Mouse (Mus musculus) heart, embryonic 10.5 days (tissue): ENCODE measurements at regions not wholly inside any gene's neighbourhood (a gene's known extent, or its start where the extent isn't known, plus 50 kb on each side); places are given as distances from the start of the nearest gene placed in this dataset.

Experiments used
- DNase-seq: peaks from one replicate; pipeline ENCODE4 v3.0.0-alpha.2; 2017; ENCODE audit warnings: low spot score
- H3K27ac ChIP-seq: fragments of 300-500 bp; sonication (generic); 2 replicates; pipeline ENCODE4 v1.5.1; 2016; ENCODE audit warnings: mild to moderate bottlenecking
- H3K27me3 ChIP-seq: fragments of 300-500 bp; sonication (generic); 2 replicates; pipeline ENCODE4 v1.6.1; 2016; ENCODE audit warnings: mild to moderate bottlenecking; ENCODE audit not compliant: poor library complexity, insufficient read depth, severe bottlenecking
- H3K36me3 ChIP-seq: fragments of 300-500 bp; sonication (generic); 2 replicates; pipeline ENCODE4 v1.6.1; 2016; ENCODE audit warnings: mild to moderate bottlenecking, moderate library complexity
- H3K4me1 ChIP-seq: fragments of 300-500 bp; sonication (generic); 2 replicates; pipeline ENCODE4 v1.6.1; 2016; ENCODE audit warnings: mild to moderate bottlenecking
- H3K4me3 ChIP-seq: fragments of 300-500 bp; sonication (generic); 2 replicates; pipeline ENCODE4 v1.5.1; 2016; ENCODE audit warnings: mild to moderate bottlenecking, moderate library complexity
- H3K9me3 ChIP-seq: fragments of 300-500 bp; sonication (generic); 2 replicates; pipeline ENCODE4 v1.6.1; 2016; ENCODE audit warnings: mild to moderate bottlenecking, moderate library complexity
- WGBS: fragments of 180-500 bp; shearing (Covaris S2); methylation state at CpG from one replicate; pipeline ENCODE4 v1.1.7; 2016; 5-methylcytosine and 5-hydroxymethylcytosine counted together

- Histone ChIP-seq H3K36me3 (no peaks in the 10 kb centered on the region), H3K4me3 (no peak overlapping the region), H3K27me3 (no peaks in the 10 kb centered on the region), H3K4me1 (no peaks in the 10 kb centered on the region), H3K9me3 (no peaks in the 10 kb centered on the region), H3K27ac (no peak overlapping the region)
- 100% methylated on average over 1 of the region's 1 CpGs for whole genome bisulfite sequencing
- peak; percentile 63 for DNase-seq
Observed at GRCm38 (mm10) chr13:34484831-34485230, 139.8 kb upstream of the Slc22a23 start.

DNA sequence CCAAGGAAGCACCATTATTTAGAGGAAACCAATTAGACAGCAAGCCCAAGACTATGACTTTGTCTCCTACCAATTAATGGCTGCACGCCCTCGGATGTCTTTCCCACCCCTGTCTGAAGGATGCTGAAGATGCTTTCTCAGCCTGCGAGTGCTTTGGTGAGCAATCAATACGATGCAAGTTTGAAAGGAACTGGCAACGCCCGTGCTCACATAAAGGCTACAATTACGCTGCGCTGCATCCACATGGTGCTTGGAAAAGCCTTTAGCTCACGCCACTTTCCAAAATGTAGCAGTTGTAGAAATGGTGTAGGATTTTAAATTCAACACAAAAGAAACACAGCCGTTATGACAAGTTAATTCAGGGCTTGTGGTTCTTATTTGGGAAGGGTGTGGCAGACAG, 136.5 kb upstream of the Slc22a23 start:
- Histone ChIP-seq H3K9me3 (no peaks in the 10 kb centered on the region), H3K27me3 (no peaks in the 10 kb centered on the region), H3K4me1 (no peaks in the 10 kb centered on the region), H3K36me3 (no peaks in the 10 kb centered on the region), H3K4me3 (no peak overlapping the region), H3K27ac (no peak overlapping the region)
- 90% methylated on average over 10 of the region's 10 CpGs for WGBS
- no peak for DNase-seq

- DNase-seq = no peak
- H3K27ac ChIP-seq = no peak overlapping the region
- H3K9me3 ChIP-seq = no peaks in the 10 kb centered on the region
- no peaks in the 10 kb centered on the region for H3K36me3 ChIP-seq
- H3K4me3 ChIP-seq = no peak overlapping the region
- H3K27me3 ChIP-seq = no peaks in the 10 kb centered on the region
- no peaks in the 10 kb centered on the region; the same call in 1 of the 2 replicates for H3K4me1 ChIP-seq
- WGBS = 61% methylated on average over 1 of the region's 1 CpGs
Observed at GRCm38 (mm10) chr13:34470410-34470809, 125.4 kb upstream of the Slc22a23 start.

- H3K9me3 ChIP-seq = no peaks in the 10 kb centered on the region
- H3K4me1 ChIP-seq = no peaks in the 10 kb centered on the region; the same call in 1 of the 2 replicates
- WGBS = 86% methylated on average over 5 of the region's 5 CpGs
- H3K27me3 ChIP-seq = no peaks in the 10 kb centered on the region
- H3K4me3 ChIP-seq = no peak overlapping the region
- no peak for DNase-seq
- no peaks in the 10 kb centered on the region for H3K36me3 ChIP-seq
- no peak overlapping the region for H3K27ac ChIP-seq
Observed at GRCm38 (mm10) chr13:34469568-34469967, 124.6 kb upstream of the Slc22a23 start.

DNA sequence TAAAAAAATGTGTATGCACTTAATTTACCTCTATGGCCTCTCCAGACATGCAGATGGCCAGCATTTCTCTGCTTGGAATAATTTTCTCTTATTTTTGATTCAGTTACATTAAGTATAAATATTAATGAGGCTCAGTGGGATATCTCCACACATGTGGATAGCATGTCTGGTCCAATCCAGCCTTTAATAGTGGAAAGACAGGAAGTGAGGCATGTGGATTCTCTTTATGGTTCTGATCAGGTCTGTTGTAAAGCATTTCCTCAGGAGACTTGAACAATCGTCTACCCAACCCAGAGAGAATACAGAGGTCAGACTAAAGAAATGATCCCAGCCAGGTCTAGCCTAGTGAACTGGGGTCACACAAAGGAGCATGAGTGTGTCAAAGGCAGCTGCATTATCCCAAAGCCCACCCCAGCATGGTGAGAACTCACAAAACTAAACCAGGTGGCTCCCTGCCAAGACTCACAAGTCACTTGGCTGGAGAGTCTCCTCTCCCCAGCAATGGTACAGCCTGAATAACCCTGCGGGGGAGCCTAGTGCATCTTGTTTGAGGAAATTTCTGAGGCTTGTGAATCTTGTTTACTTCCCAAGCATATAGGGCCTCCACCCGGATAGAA, 123.3 kb upstream of the Slc22a23 start:
- no peaks in the 10 kb centered on the region for H3K9me3 ChIP-seq
- no peak overlapping the region for H3K4me3 ChIP-seq
- 74% methylated on average over 3 of the region's 3 CpGs for WGBS
- DNase-seq = no peak
- H3K27ac ChIP-seq = no peak overlapping the region
- no peaks in the 10 kb centered on the region for H3K36me3 ChIP-seq
- H3K4me1 ChIP-seq = peaks cover 4% of the 10 kb centered on the region
- no peaks in the 10 kb centered on the region for H3K27me3 ChIP-seq

- no peaks in the 10 kb centered on the region for H3K27me3 ChIP-seq
- peak; percentile 61 for DNase-seq
- no peak overlapping the region for H3K27ac ChIP-seq
Observed at GRCm38 (mm10) chr13:34465862-34466430, 121.0 kb upstream of the Slc22a23 start.

GRCm38 (mm10) chr13:34465456-34465855, 120.5 kb upstream of the Slc22a23 start:
- H3K9me3 ChIP-seq = no peaks in the 10 kb centered on the region
- no peak overlapping the region for H3K27ac ChIP-seq
- WGBS = 77% methylated on average over 5 of the region's 5 CpGs
- peak; percentile 11 for DNase-seq
- peaks cover 26% of the 10 kb centered on the region for H3K4me1 ChIP-seq
- H3K27me3 ChIP-seq = no peaks in the 10 kb centered on the region
- H3K4me3 ChIP-seq = no peak overlapping the region
- no peaks in the 10 kb centered on the region for H3K36me3 ChIP-seq

More at GRCm38 (mm10) chr13:34465862-34466430, 121.0 kb upstream of the Slc22a23 start:
- Histone ChIP-seq H3K4me3 (no peak overlapping the region), H3K9me3 (no peaks in the 10 kb centered on the region), H3K36me3 (no peaks in the 10 kb centered on the region), H3K4me1 (peaks cover 23% of the 10 kb centered on the region)

DNA sequence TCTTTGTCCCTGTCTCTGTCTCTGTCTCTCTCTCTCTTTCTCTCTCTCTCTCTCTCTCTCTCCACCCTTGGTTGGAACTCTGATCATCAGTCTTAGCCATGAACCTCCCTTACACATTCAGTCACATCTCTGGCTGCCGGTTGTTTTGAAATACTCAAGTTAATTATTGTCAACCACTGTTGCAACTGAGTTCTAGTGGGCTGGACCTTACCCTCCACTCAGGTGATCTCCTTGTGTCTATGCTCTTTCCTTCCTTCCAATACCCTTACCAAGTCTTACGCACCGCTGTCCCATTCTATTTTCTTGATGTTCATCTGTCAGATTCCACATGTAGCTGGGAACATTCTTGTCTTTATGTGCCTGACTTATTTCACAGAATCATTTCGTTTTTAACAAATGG, 119.2 kb upstream of the Slc22a23 start:
- H3K4me3 ChIP-seq = no peak overlapping the region
- H3K4me1 ChIP-seq = peaks cover 26% of the 10 kb centered on the region
- no peak overlapping the region for H3K27ac ChIP-seq
- no peaks in the 10 kb centered on the region for H3K36me3 ChIP-seq
- H3K9me3 ChIP-seq = no peaks in the 10 kb centered on the region
- H3K27me3 ChIP-seq = no peaks in the 10 kb centered on the region
- 94% methylated on average over 4 of the region's 4 CpGs for WGBS
- DNase-seq = peak; percentile 1

DNA sequence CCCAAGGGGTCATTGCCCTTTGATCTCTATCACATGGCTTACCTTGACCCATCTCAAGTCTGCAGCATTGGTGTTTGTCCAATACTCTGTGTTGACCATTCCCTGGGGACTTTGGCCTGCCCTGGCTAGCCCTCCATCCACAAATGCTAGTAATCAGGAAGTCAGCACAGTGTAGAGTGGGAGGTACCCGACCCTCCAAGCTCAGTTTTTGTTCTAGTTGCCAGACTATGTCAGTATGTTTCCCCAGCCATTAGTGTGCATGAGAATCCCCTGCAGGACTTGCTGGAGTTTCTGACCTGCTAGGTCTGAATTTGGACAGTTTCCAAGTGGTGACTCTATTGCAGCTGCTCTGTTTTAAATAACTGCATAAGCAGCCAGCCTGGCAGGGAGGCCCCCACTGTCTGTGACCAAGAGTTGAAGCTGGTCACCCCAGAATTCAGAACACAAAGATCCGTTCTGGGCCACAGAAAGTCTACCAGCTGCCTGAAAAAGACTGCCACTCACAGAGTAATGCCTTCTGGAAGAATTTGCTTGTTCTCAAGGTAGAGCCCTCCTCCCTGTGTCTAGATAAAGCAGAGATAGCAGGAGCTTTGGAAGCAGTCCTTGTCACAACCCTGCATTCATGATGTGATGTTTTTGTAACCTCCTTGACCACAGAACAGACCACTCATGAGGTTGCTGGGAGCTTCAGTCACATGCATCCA, 118.0 kb upstream of the Slc22a23 start:
- H3K27ac ChIP-seq = peak overlapping the region; percentile 12; the same call in 1 of the 2 replicates

DNA sequence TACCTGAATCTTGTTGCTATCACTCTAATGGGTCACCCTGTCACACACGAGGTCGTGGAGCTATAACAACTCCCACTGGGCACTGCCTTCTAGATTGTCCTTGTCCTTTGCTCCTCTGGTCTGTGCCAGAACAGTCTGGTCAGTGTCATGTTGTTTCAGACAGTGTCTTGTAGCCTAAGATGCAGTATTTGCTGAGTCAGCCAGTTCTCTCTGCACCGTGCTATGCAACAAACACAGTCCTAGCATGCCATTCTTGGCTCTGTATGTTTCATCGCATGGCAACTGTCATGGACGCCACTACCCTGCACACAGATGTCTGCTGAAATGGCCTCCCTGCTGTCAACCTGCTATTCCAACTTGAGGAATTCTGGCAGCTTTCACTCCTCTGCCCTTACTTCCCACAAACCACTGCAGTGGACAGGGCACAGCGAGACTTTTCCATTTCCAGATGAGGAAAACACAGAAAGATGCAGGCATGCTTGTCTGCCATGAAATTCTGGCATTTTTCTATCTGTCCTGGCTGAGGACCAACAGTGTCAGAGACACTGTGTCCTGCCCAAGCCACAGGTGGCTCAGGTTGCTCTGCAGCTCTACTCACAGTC, 117.3 kb upstream of the Slc22a23 start:
- WGBS = 61% methylated on average over 6 of the region's 6 CpGs

More for the DNA sequence above, 118.0 kb upstream of the Slc22a23 start:
- Histone ChIP-seq H3K27me3 (no peaks in the 10 kb centered on the region), H3K36me3 (no peaks in the 10 kb centered on the region), H3K4me3 (no peak overlapping the region), H3K4me1 (peaks cover 26% of the 10 kb centered on the region), H3K9me3 (no peaks in the 10 kb centered on the region)
- 48% methylated on average over 2 of the region's 2 CpGs for WGBS
- peak; percentile 64 for DNase-seq

GRCm38 (mm10) chr13:34460969-34461368, 116.0 kb upstream of the Slc22a23 start:
- H3K36me3 ChIP-seq = no peaks in the 10 kb centered on the region
- no peaks in the 10 kb centered on the region for H3K27me3 ChIP-seq
- DNase-seq = no peak
- no peaks in the 10 kb centered on the region for H3K9me3 ChIP-seq
- 16% methylated on average over 4 of the region's 4 CpGs for WGBS
- H3K4me1 ChIP-seq = peaks cover 26% of the 10 kb centered on the region
- no peak overlapping the region for H3K4me3 ChIP-seq
- no peak overlapping the region for H3K27ac ChIP-seq

More for the DNA sequence above, 117.3 kb upstream of the Slc22a23 start:
- no peaks in the 10 kb centered on the region for H3K27me3 ChIP-seq
- DNase-seq = peak; percentile 66
- H3K36me3 ChIP-seq = no peaks in the 10 kb centered on the region
- H3K4me1 ChIP-seq = peaks cover 26% of the 10 kb centered on the region
- no peak overlapping the region for H3K4me3 ChIP-seq
- H3K9me3 ChIP-seq = no peaks in the 10 kb centered on the region
- no peak overlapping the region; the same call in 1 of the 2 replicates for H3K27ac ChIP-seq

DNA sequence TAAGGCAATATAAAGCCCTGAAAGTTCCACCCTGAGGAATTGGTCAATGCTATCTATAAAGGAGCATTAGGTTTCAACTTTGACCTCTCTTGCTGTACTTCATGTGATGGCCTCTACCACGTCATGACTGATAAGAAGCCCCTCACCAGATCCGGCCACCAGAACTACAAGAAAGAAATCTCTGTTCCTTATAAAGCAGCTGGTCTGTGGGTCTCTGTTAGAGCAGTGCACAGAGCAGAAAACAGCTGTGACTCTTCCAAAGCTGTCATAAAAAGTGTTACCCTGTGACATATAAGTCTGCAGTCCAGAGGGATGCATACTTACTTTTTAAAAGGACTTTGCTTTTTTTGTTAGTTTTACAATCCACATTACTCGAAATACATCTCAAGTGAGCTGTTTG, 111.1 kb upstream of the Slc22a23 start:
- peak; percentile 68 for DNase-seq
- H3K27ac ChIP-seq = no peak overlapping the region
- no peaks in the 10 kb centered on the region for H3K9me3 ChIP-seq
- no peak overlapping the region for H3K4me3 ChIP-seq
- no peaks in the 10 kb centered on the region for H3K27me3 ChIP-seq
- H3K36me3 ChIP-seq = no peaks in the 10 kb centered on the region
- peaks cover 4% of the 10 kb centered on the region; the same call in 1 of the 2 replicates for H3K4me1 ChIP-seq
- 39% methylated on average over 3 of the region's 3 CpGs for WGBS

DNA sequence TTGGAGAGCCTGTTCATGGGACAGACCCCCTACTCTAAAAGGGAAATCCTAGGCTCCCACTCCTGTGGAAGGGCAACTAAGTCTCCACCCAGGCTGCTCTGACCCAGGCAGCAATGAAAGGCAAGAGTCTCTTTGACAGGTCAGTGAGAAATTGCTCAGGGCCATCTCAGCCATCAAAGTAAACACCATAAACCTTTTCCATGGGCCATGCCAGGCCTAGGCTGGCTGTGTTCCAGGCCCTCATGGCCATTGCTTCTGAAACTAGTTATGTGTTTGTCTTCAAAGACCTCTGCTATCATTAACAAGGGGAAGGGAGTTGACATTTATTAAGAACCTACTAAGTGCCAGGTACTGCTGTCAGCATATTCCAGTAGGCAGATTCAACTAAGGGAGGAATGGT, 101.8 kb upstream of the Slc22a23 start:
- DNase-seq = no peak
- H3K9me3 ChIP-seq = no peaks in the 10 kb centered on the region

More for the DNA sequence above, 101.8 kb upstream of the Slc22a23 start:
- no peak overlapping the region for H3K27ac ChIP-seq
- no peak overlapping the region for H3K4me3 ChIP-seq
- H3K27me3 ChIP-seq = no peaks in the 10 kb centered on the region
- no peaks in the 10 kb centered on the region for H3K36me3 ChIP-seq
- no peaks in the 10 kb centered on the region for H3K4me1 ChIP-seq
